Mouse (Mus musculus): Measurements from ENCODE around the gene Ccr8. TPM values are rescaled to one million over a fixed set of nuclear protein-coding genes. Genes with fewer than 3 reads are reported as not detected.

The Ccr8 gene
- polyA plus RNA-seq, 1 experiment, result 0.08 TPM

- no peak for DNase-seq (ENCODE audit: low read depth)
- TF ChIP-seq POLR2A (IDR thresholded peaks at IDR 0.05; ENCODE audit: borderline replicate concordance, extremely low read depth, insufficient read depth, insufficient read length, poor library complexity, severe bottlenecking), result no peak
- no peak for TF ChIP-seq CTCF (IDR thresholded peaks at IDR 0.05; ENCODE audit: borderline replicate concordance, extremely low read depth, insufficient read depth, insufficient read length)
Observed at GRCm38 (mm10) chr9:120134529-120135160, 42.7 kb downstream of the Ccr8 start.

GRCm38 (mm10) chr9:120135454-120135853 is 43.5 kb downstream of the Ccr8 start:
- DNase-seq (ENCODE audit: low read depth), result no peak
- TF ChIP-seq CTCF (IDR thresholded peaks at IDR 0.05; ENCODE audit: borderline replicate concordance, extremely low read depth, insufficient read depth, insufficient read length) (no peak), POLR2A (IDR thresholded peaks at IDR 0.05; ENCODE audit: borderline replicate concordance, extremely low read depth, insufficient read depth, insufficient read length, poor library complexity, severe bottlenecking) (no peak)

- DNase-seq (ENCODE audit: low read depth), result peak; percentile 88
- no peak for TF ChIP-seq POLR2A (IDR thresholded peaks at IDR 0.05; ENCODE audit: borderline replicate concordance, extremely low read depth, insufficient read depth, insufficient read length, poor library complexity, severe bottlenecking)
- TF ChIP-seq CTCF (IDR thresholded peaks at IDR 0.05; ENCODE audit: borderline replicate concordance, extremely low read depth, insufficient read depth, insufficient read length), result peak; percentile 79; the same call in 1 of the 2 replicates
Observed at GRCm38 (mm10) chr9:120140652-120141051, 48.7 kb downstream of the Ccr8 start.

GRCm38 (mm10) chr9:120144474-120144873 is 52.6 kb downstream of the Ccr8 start:
- DNase-seq (ENCODE audit: low read depth), result no peak
- TF ChIP-seq CTCF (IDR thresholded peaks at IDR 0.05; ENCODE audit: borderline replicate concordance, extremely low read depth, insufficient read depth, insufficient read length), result no peak
- no peak for TF ChIP-seq POLR2A (IDR thresholded peaks at IDR 0.05; ENCODE audit: borderline replicate concordance, extremely low read depth, insufficient read depth, insufficient read length, poor library complexity, severe bottlenecking)

Other genes with a start within 250 kb of the Ccr8 start
- gene Wdr48, start 197.2 kb upstream of the Ccr8 start, polyA plus RNA-seq (2012; rRNA removed), result 81.1 and 84.2 TPM in 2 replicates
- gene Gorasp1, start 154.5 kb upstream of the Ccr8 start, polyA plus RNA-seq (2012; rRNA removed), result 22.5 and 23.2 TPM in 2 replicates
- gene Ttc21a, start 154.5 kb upstream of the Ccr8 start, polyA plus RNA-seq (2012; rRNA removed), result 1.1 and 2.1 TPM in 2 replicates
- gene Csrnp1, start 107.5 kb upstream of the Ccr8 start, polyA plus RNA-seq (2012; rRNA removed), result 3.4 and 4.9 TPM in 2 replicates
- gene Xirp1, start 68.5 kb upstream of the Ccr8 start, polyA plus RNA-seq (2012; rRNA removed), result 0.01 TPM in 1 of 2 replicates, not detected in the other
- 4.4 and 6.4 TPM in 2 replicates for gene Cx3cr1, start 22.2 kb upstream of the Ccr8 start, polyA plus RNA-seq (2012; rRNA removed)
- 29.0 and 30.3 TPM in 2 replicates for gene Slc25a38, start 18.3 kb downstream of the Ccr8 start, polyA plus RNA-seq (2012; rRNA removed)
- 1,952 and 2,264 TPM in 2 replicates for gene Rpsa, start 35.6 kb downstream of the Ccr8 start, polyA plus RNA-seq (2012; rRNA removed)
- 0.08 and 0.35 TPM in 2 replicates for gene Mobp, start 57.6 kb downstream of the Ccr8 start, polyA plus RNA-seq (2012; rRNA removed)
- gene Myrip, start 209.4 kb downstream of the Ccr8 start, polyA plus RNA-seq (2012; rRNA removed), result 3.9 and 8.0 TPM in 2 replicates

All from brain, embryonic 14.5 days (tissue).